Mouse (Mus musculus) adrenal gland, adult (tissue): ENCODE results near the gene Nmrk2.

Source experiments
- DNase-seq, 2 experiments: peaks; one replicate each; pipeline ENCODE4 v3.0.0; 2022 to 2023; ENCODE audit warnings: low spot score in 1 of 2; ENCODE audit not compliant: inconsistent age in 2 of 2

Gene Nmrk2

GRCm38 (mm10) chr10:81168087-81168431, 33.8 kb downstream of the Nmrk2 start:
- no peak for DNase-seq

- peak; percentile 100 for DNase-seq
These were observed 34.4 kb downstream of the Nmrk2 start, which contains the start of gene Pias4 for GRCm38 (mm10) chr10:81167200-81168086. Pias4 (minus strand) TSS chr10:81167923.

DNA sequence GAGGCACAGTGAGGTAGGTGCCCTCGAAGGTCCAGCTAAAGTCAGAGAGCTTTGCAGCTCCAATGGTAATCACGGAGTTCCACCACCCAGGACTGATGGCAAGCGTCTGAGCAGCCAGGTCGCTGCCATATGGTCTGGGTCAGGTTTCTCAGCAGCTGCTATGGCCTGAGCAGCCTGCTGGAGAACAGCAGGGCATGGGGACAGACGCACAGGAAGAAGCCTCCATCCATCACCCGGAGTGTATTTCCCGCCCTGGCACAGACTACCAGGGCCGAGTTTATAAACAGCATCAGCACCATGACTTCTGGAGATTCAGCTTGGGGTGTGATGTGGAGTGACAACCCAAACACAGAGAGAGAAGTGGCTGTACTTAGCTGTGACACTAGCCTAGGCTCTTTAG, 36.7 kb downstream of the Nmrk2 start:
- peak in 1 of 2 experiments; percentile 51 for DNase-seq

GRCm38 (mm10) chr10:81162318-81162652, 39.6 kb downstream of the Nmrk2 start:
- no peak for DNase-seq

DNA sequence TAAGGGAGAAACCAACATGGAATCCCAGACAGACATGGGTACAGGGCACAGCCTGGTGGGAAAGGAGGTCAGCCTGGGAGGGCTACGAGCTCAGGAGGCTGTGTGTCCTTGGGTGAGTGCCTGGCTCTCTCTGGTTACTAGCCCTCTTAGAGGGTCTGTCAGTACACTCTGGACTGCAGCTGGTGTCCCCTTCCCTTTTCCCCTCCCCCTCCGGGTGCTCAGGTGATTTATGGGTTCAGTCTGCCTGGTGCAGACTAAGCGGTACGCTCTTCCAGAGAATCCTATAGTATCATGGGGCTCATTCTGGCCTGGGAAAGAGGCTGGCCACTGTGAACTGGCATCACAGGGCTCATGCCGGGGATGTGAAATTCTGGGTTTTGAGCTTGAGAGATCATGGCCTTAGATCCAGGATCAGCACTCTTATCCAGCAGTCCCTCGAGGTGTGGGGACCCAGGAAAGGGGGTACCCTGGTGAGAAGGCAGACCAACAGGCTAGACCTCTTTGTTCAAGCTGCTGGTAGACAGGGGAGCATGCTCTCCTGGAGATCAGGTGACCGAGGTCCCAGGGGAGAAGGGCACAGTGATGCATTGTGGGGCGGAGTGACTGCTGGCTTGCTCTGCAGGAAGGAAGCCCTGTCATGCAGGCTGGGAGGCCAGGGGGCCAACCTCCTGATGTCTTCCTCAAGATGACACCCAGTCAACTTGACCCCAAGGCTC, 40.1 kb downstream of the Nmrk2 start:
- DNase-seq = peak; percentile 65 to 76

- DNase-seq = no peak
These were observed 47.1 kb downstream of the Nmrk2 start for GRCm38 (mm10) chr10:81154736-81155135.

DNA sequence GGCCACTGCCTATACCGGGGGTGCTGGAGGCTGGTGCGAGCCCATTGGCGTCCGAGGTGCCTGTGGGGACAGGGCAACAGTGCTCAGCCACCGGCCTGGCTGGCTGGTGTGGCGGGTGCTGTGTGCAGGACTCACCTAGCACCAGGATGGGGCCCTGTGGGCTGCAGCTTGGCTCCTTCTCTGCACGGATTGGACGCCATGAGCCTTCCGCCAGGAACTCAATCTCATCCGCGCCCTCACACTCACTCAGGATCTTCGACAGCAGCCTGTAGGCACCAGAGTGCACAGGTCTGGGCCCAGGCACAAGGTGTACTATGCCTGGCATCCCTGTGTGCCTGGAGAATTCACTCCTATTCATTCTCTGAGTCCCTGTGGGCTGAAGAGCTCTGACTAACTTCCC, 47.5 kb downstream of the Nmrk2 start:
- no peak for DNase-seq

- peak in 1 of 2 experiments; percentile 57 for DNase-seq
These were observed 49.2 kb downstream of the Nmrk2 start for GRCm38 (mm10) chr10:81152609-81153008.

GRCm38 (mm10) chr10:81151261-81151660, 50.6 kb downstream of the Nmrk2 start:
- DNase-seq = no peak
